Mouse (Mus musculus): ENCODE measurements around the gene Abtb2. TPM values are rescaled to one million over a fixed set of nuclear protein-coding genes. Genes with fewer than 3 reads are reported as not detected.

Abtb2 gene
- polyA plus RNA-seq, 1 experiment from 2014 or later, result 9.7 TPM

DNA sequence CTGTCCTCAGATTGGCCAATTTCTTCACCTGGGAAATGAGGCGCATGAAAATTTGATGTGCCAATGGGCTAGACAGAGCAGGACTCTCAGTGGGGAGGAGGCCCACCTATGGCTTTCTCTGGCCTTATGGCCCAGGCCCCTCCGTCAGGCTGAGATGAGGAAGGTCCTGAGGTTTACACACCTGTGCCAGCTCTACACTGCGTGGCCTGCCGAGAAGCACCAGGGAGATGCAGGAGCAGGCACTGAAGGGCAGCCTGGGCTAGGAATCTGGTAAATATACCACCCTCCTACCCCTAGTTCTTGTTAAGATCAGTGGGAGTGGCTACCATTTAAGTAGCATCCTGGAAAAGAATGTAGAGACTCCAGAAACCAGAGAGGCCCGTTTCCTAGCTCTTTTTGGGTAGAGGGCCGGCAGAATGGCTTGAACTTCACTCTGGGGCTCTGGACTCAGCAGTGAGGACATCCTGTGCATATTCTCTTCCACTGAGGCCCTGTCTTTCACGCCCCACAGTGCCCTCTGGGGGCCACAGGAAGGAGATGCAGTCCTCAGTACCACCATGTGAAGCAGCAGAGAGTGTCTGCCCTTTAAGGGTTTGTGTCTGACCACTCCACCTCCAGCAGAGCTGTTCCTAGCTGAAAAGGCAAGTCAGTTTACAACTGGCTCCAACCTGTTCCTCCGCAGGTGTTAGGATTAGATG, 152.6 kb downstream of the Abtb2 start:
- Histone ChIP-seq H3K27me3 (ENCODE audit: control insufficient read depth, insufficient read depth, low read length) (no peaks in the 10 kb centered on the region), H3K9me3 (replicated peaks; ENCODE audit: control insufficient read depth, low read length) (no peaks in the 10 kb centered on the region), H3K4me1 (ENCODE audit: control insufficient read depth, insufficient read depth, low read length) (no peaks in the 10 kb centered on the region), H3K9ac (replicated peaks; ENCODE audit: low read length) (no peak overlapping the region), H3K27ac (replicated peaks; ENCODE audit: low read depth, low read length) (no peak overlapping the region), H3K4me3 (ENCODE audit: low read depth, low read length) (no peak overlapping the region), H3K4me2 (ENCODE audit: low read depth, low read length) (no peak overlapping the region), H3K36me3 (replicated peaks; ENCODE audit: control insufficient read depth, insufficient read depth, low read depth, low read length) (no peaks in the 10 kb centered on the region; the same call in 1 of the 2 replicates)
- 62% methylated on average over 8 of the region's 8 CpGs for WGBS
- ATAC-seq (replicated peaks; ENCODE audit: insufficient number of reproducible peaks, low FRiP score, low TSS enrichment, low read depth) (peak; percentile 70; the same call in 1 of the 2 replicates), DNase-seq (ENCODE audit: low spot score) (peak; percentile 78)

- H3K9me3 ChIP-seq (replicated peaks; ENCODE audit: control insufficient read depth, low read length), result no peaks in the 10 kb centered on the region
- H3K4me3 ChIP-seq (ENCODE audit: low read depth, low read length), result no peak overlapping the region
- H3K4me1 ChIP-seq (ENCODE audit: control insufficient read depth, insufficient read depth, low read length), result no peaks in the 10 kb centered on the region
- no peak for DNase-seq (ENCODE audit: low spot score)
- no peaks in the 10 kb centered on the region for H3K27me3 ChIP-seq (ENCODE audit: control insufficient read depth, insufficient read depth, low read length)
- no peak overlapping the region for H3K4me2 ChIP-seq (ENCODE audit: low read depth, low read length)
- no peaks in the 10 kb centered on the region; the same call in 1 of the 2 replicates for H3K36me3 ChIP-seq (replicated peaks; ENCODE audit: control insufficient read depth, insufficient read depth, low read depth, low read length)
- WGBS, result 90% methylated on average over 7 of the region's 7 CpGs
- no peak overlapping the region for H3K9ac ChIP-seq (replicated peaks; ENCODE audit: low read length)
- no peak overlapping the region for H3K27ac ChIP-seq (replicated peaks; ENCODE audit: low read depth, low read length)
- ATAC-seq (replicated peaks; ENCODE audit: insufficient number of reproducible peaks, low FRiP score, low TSS enrichment, low read depth), result peak; percentile 31; the same call in 1 of the 2 replicates
Observed at GRCm38 (mm10) chr2:103719292-103719646, 153.2 kb downstream of the Abtb2 start.

DNA sequence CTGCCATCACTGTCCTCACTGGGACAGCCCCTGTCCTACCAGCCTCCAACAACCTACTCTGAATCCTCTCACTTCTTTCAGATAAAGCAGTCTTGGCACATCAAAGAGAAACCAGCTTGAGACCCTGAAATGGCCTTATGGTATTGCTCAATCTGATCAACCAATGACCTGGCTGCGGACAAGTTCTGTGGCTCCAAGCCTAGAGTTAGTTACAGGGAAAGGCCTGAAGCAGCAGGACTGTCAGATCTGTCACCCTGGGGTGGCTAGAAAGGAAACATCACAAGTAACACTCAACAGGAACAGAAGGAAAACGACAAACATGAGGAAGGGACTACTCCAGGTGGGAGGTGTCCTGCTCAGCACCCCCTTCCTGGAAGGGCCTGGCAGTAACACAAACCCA, 158.4 kb downstream of the Abtb2 start:
- DNase-seq (ENCODE audit: low spot score) (no peak), ATAC-seq (replicated peaks; ENCODE audit: insufficient number of reproducible peaks, low FRiP score, low TSS enrichment, low read depth) (no peak)
- peaks cover 4% of the 10 kb centered on the region for H3K36me3 ChIP-seq (replicated peaks; ENCODE audit: control insufficient read depth, insufficient read depth, low read depth, low read length)
- H3K4me3 ChIP-seq (ENCODE audit: low read depth, low read length), result no peak overlapping the region
- 81% methylated on average over 2 of the region's 2 CpGs for WGBS
- no peak overlapping the region for H3K4me2 ChIP-seq (ENCODE audit: low read depth, low read length)
- H3K27me3 ChIP-seq (ENCODE audit: control insufficient read depth, insufficient read depth, low read length), result no peaks in the 10 kb centered on the region
- H3K9me3 ChIP-seq (replicated peaks; ENCODE audit: control insufficient read depth, low read length), result no peaks in the 10 kb centered on the region
- H3K4me1 ChIP-seq (ENCODE audit: control insufficient read depth, insufficient read depth, low read length), result no peaks in the 10 kb centered on the region
- H3K27ac ChIP-seq (replicated peaks; ENCODE audit: low read depth, low read length), result no peak overlapping the region
- no peak overlapping the region for H3K9ac ChIP-seq (replicated peaks; ENCODE audit: low read length)

- no peak overlapping the region for H3K9ac ChIP-seq (replicated peaks; ENCODE audit: low read length)
- ATAC-seq (replicated peaks; ENCODE audit: insufficient number of reproducible peaks, low FRiP score, low TSS enrichment, low read depth) (no peak), DNase-seq (ENCODE audit: low spot score) (no peak)
- H3K4me2 ChIP-seq (ENCODE audit: low read depth, low read length), result no peak overlapping the region
- H3K27me3 ChIP-seq (ENCODE audit: control insufficient read depth, insufficient read depth, low read length), result no peaks in the 10 kb centered on the region
- H3K36me3 ChIP-seq (replicated peaks; ENCODE audit: control insufficient read depth, insufficient read depth, low read depth, low read length), result peaks cover 6% of the 10 kb centered on the region
- H3K27ac ChIP-seq (replicated peaks; ENCODE audit: low read depth, low read length), result no peak overlapping the region
- H3K4me3 ChIP-seq (ENCODE audit: low read depth, low read length), result no peak overlapping the region
- WGBS, result 88% methylated on average over 12 of the region's 12 CpGs
- no peaks in the 10 kb centered on the region for H3K9me3 ChIP-seq (replicated peaks; ENCODE audit: control insufficient read depth, low read length)
- H3K4me1 ChIP-seq (ENCODE audit: control insufficient read depth, insufficient read depth, low read length), result no peaks in the 10 kb centered on the region
Observed at GRCm38 (mm10) chr2:103728027-103728540, 162.0 kb downstream of the Abtb2 start.

DNA sequence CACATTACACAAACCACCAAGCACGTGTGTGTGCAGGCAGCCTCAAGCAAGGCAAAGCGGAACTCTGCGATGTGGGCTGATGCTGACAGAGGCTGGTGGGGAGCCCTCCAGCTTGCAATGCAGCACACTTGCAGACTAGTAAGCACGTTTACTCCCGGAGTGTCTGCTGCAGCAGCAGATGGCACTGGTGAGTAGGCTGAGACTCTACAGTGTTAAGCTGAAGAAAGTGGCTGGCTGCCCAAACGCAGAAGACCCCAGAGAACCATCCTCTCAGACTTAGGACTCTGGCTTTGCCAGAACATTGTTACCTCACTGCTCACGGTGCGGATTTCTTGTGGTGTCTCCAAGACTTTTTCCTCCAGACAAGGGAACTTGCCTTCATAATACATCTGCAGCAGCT, 164.9 kb downstream of the Abtb2 start:
- no peaks in the 10 kb centered on the region for H3K9me3 ChIP-seq (replicated peaks; ENCODE audit: control insufficient read depth, low read length)
- H3K4me3 ChIP-seq (ENCODE audit: low read depth, low read length), result no peak overlapping the region
- no peak overlapping the region for H3K9ac ChIP-seq (replicated peaks; ENCODE audit: low read length)
- DNase-seq (ENCODE audit: low spot score) (no peak), ATAC-seq (replicated peaks; ENCODE audit: insufficient number of reproducible peaks, low FRiP score, low TSS enrichment, low read depth) (no peak)
- H3K4me2 ChIP-seq (ENCODE audit: low read depth, low read length), result no peak overlapping the region
- H3K27me3 ChIP-seq (ENCODE audit: control insufficient read depth, insufficient read depth, low read length), result no peaks in the 10 kb centered on the region
- 82% methylated on average over 8 of the region's 8 CpGs for WGBS
- H3K4me1 ChIP-seq (ENCODE audit: control insufficient read depth, insufficient read depth, low read length), result no peaks in the 10 kb centered on the region
- peaks cover 5% of the 10 kb centered on the region; the same call in 1 of the 2 replicates for H3K36me3 ChIP-seq (replicated peaks; ENCODE audit: control insufficient read depth, insufficient read depth, low read depth, low read length)
- H3K27ac ChIP-seq (replicated peaks; ENCODE audit: low read depth, low read length), result no peak overlapping the region

- 97% methylated on average over 6 of the region's 6 CpGs for WGBS
- H3K4me3 ChIP-seq (ENCODE audit: low read depth, low read length), result no peak overlapping the region
Observed at GRCm38 (mm10) chr2:103731423-103731822, 165.3 kb downstream of the Abtb2 start.

GRCm38 (mm10) chr2:103742821-103743220, 176.7 kb downstream of the Abtb2 start:
- DNase-seq (ENCODE audit: low spot score) (no peak), ATAC-seq (replicated peaks; ENCODE audit: insufficient number of reproducible peaks, low FRiP score, low TSS enrichment, low read depth) (no peak)
- Histone ChIP-seq H3K27ac (replicated peaks; ENCODE audit: low read depth, low read length) (no peak overlapping the region), H3K36me3 (replicated peaks; ENCODE audit: control insufficient read depth, insufficient read depth, low read depth, low read length) (no peaks in the 10 kb centered on the region), H3K4me1 (ENCODE audit: control insufficient read depth, insufficient read depth, low read length) (no peaks in the 10 kb centered on the region), H3K27me3 (ENCODE audit: control insufficient read depth, insufficient read depth, low read length) (no peaks in the 10 kb centered on the region), H3K4me3 (ENCODE audit: low read depth, low read length) (no peak overlapping the region), H3K9ac (replicated peaks; ENCODE audit: low read length) (no peak overlapping the region), H3K4me2 (ENCODE audit: low read depth, low read length) (no peak overlapping the region), H3K9me3 (replicated peaks; ENCODE audit: control insufficient read depth, low read length) (no peaks in the 10 kb centered on the region)
- 92% methylated on average over 6 of the region's 6 CpGs for WGBS

More at GRCm38 (mm10) chr2:103731423-103731822, 165.3 kb downstream of the Abtb2 start:
- Histone ChIP-seq H3K4me2 (ENCODE audit: low read depth, low read length) (no peak overlapping the region), H3K27ac (replicated peaks; ENCODE audit: low read depth, low read length) (no peak overlapping the region), H3K9me3 (replicated peaks; ENCODE audit: control insufficient read depth, low read length) (no peaks in the 10 kb centered on the region), H3K9ac (replicated peaks; ENCODE audit: low read length) (no peak overlapping the region), H3K27me3 (ENCODE audit: control insufficient read depth, insufficient read depth, low read length) (no peaks in the 10 kb centered on the region), H3K36me3 (replicated peaks; ENCODE audit: control insufficient read depth, insufficient read depth, low read depth, low read length) (peaks cover 5% of the 10 kb centered on the region; the same call in 1 of the 2 replicates), H3K4me1 (ENCODE audit: control insufficient read depth, insufficient read depth, low read length) (no peaks in the 10 kb centered on the region)
- ATAC-seq (replicated peaks; ENCODE audit: insufficient number of reproducible peaks, low FRiP score, low TSS enrichment, low read depth) (no peak), DNase-seq (ENCODE audit: low spot score) (no peak)

DNA sequence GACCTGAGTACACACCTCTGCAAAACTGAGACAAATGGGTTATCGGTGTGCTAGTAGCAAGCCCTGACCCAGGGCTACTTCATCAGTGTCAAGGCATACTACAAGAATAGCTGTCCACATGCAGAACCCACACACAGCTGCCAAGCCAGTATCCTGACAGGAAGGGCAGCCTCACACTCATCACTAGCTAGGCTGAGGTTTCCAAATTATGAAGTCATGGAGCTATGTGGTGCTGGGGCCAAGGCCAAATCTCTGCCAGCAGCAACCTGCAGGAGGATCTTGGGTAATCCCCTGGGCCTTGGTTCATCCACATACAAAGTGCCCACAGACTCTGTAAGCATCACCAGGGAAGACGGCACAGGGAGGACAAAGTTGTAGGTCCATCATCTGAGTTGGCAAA, 177.4 kb downstream of the Abtb2 start:
- Histone ChIP-seq H3K4me3 (ENCODE audit: low read depth, low read length) (no peak overlapping the region), H3K9me3 (replicated peaks; ENCODE audit: control insufficient read depth, low read length) (no peaks in the 10 kb centered on the region), H3K27me3 (ENCODE audit: control insufficient read depth, insufficient read depth, low read length) (no peaks in the 10 kb centered on the region), H3K9ac (replicated peaks; ENCODE audit: low read length) (no peak overlapping the region), H3K36me3 (replicated peaks; ENCODE audit: control insufficient read depth, insufficient read depth, low read depth, low read length) (no peaks in the 10 kb centered on the region), H3K4me2 (ENCODE audit: low read depth, low read length) (no peak overlapping the region), H3K4me1 (ENCODE audit: control insufficient read depth, insufficient read depth, low read length) (no peaks in the 10 kb centered on the region), H3K27ac (replicated peaks; ENCODE audit: low read depth, low read length) (no peak overlapping the region)
- WGBS, result 90% methylated on average over 2 of the region's 2 CpGs
- ATAC-seq (replicated peaks; ENCODE audit: insufficient number of reproducible peaks, low FRiP score, low TSS enrichment, low read depth) (no peak), DNase-seq (ENCODE audit: low spot score) (no peak)

Data from embryonic facial prominence, embryonic 11.5 days (tissue).